Mouse (Mus musculus) inflammation-experienced regulatory T-cells, adult 16 weeks (primary cell): ENCODE results near the gene 6330409D20Rik. TPM values are rescaled to one million over a fixed set of nuclear protein-coding genes. Genes with fewer than 3 reads are reported as not detected.

Experiments used
- polyA plus RNA-seq: library from polyadenylated mRNA; unstranded; fragments of 100-300 nt; shearing (Covaris generic); gene quantifications from one replicate; pipeline ENCODE4 v1.2.1, GENCODE M21; 2017

Gene 6330409D20Rik
- polyA plus RNA-seq, result 1.0 TPM

GRCm38 (mm10) chr2:32740916-32741272 lies at the start of gene 6330409D20Rik:
Gene 6330409D20Rik (minus strand): TSS chr2:32741016.

GRCm38 (mm10) chr2:32784048-32784681 lies 43.3 kb upstream of the 6330409D20Rik start, which contains the start of gene Cfap157:
Gene Cfap157 (minus strand): TSS chr2:32784428.

GRCm38 (mm10) chr2:32775359-32776074 lies 34.7 kb upstream of the 6330409D20Rik start, which contains the start of the genes Ttc16 and Ptrh1:
Gene Ttc16 (minus strand): TSS chr2:32775633.
Gene Ptrh1 (plus strand): TSS chr2:32775786.

GRCm38 (mm10) chr2:32757056-32757845 lies 16.4 kb upstream of the 6330409D20Rik start, which contains the start of gene Tor2a:
Gene Tor2a (plus strand): TSS chr2:32757234.

GRCm38 (mm10) chr2:32720681-32721229 lies 20.1 kb downstream of the 6330409D20Rik start, which contains the start of gene Sh2d3c:
Gene Sh2d3c (plus strand): TSS chr2:32721055.

GRCm38 (mm10) chr2:32712934-32713817 lies 27.6 kb downstream of the 6330409D20Rik start, which contains the start of gene Cdk9:
Gene Cdk9 (minus strand): TSS chr2:32713076.

GRCm38 (mm10) chr2:32704021-32704421 lies 36.8 kb downstream of the 6330409D20Rik start, which contains the start of gene Fpgs:
Gene Fpgs (minus strand): TSS chr2:32704145.

Other genes with a start within 250 kb of the 6330409D20Rik start
- gene Fam102a, start 205.7 kb downstream of the 6330409D20Rik start, polyA plus RNA-seq, result 72.8 TPM
- 148 TPM for gene Dpm2, start 170.2 kb downstream of the 6330409D20Rik start, polyA plus RNA-seq
- not detected for gene Pip5kl1, start 166.2 kb downstream of the 6330409D20Rik start, polyA plus RNA-seq
- gene 9430097D07Rik, start 165.3 kb downstream of the 6330409D20Rik start, polyA plus RNA-seq, result not detected
- 62.6 TPM for gene St6galnac4, start 153.9 kb downstream of the 6330409D20Rik start, polyA plus RNA-seq
- gene St6galnac6, start 141.3 kb downstream of the 6330409D20Rik start, polyA plus RNA-seq, result 6.3 TPM
- not detected for gene Ak1, start 119.3 kb downstream of the 6330409D20Rik start, polyA plus RNA-seq
- 0.41 TPM for gene Eng, start 94.4 kb downstream of the 6330409D20Rik start, polyA plus RNA-seq
- 24.0 TPM for gene Fpgs, start 36.9 kb downstream of the 6330409D20Rik start, polyA plus RNA-seq
- 45.1 TPM for gene Cdk9, start 27.9 kb downstream of the 6330409D20Rik start, polyA plus RNA-seq
- 135 TPM for gene Sh2d3c, start 20.0 kb downstream of the 6330409D20Rik start, polyA plus RNA-seq
- gene Tor2a, start 16.2 kb upstream of the 6330409D20Rik start, polyA plus RNA-seq, result 85.3 TPM
- gene Ttc16, start 34.6 kb upstream of the 6330409D20Rik start, polyA plus RNA-seq, result 1.7 TPM
- 6.9 TPM for gene Ptrh1, start 34.8 kb upstream of the 6330409D20Rik start, polyA plus RNA-seq
- gene Cfap157, start 43.4 kb upstream of the 6330409D20Rik start, polyA plus RNA-seq, result not detected
- 6.1 TPM for gene Stxbp1, start 106.2 kb upstream of the 6330409D20Rik start, polyA plus RNA-seq
- gene Fam129b, start 135.1 kb upstream of the 6330409D20Rik start, polyA plus RNA-seq, result 1.3 TPM
- 37.4 TPM for gene Rpl12, start 220.5 kb upstream of the 6330409D20Rik start, polyA plus RNA-seq
- gene Lrsam1, start 220.6 kb upstream of the 6330409D20Rik start, polyA plus RNA-seq, result 9.8 TPM
- 10.6 TPM for gene Slc2a8, start 241.1 kb upstream of the 6330409D20Rik start, polyA plus RNA-seq